Mouse (Mus musculus) brain, adult 10 weeks (tissue): Measurements from ENCODE around the gene Ugt2b5. TPM values are rescaled to one million over a fixed set of nuclear protein-coding genes. Genes with fewer than 3 reads are reported as not detected.

ENCODE experiments used
- polyA plus RNA-seq: library from polyadenylated mRNA; stranded (reverse); fragments of 350-450 nt; fragmentation: Illumina TruSeq; extraction: RNeasy Lipid Tissue Mini Kit (QIAGEN cat#74804); gene quantifications from one replicate; pipeline ENCODE4 v1.2.3, GENCODE M21; 2015; ENCODE audit warnings: low read depth, low replicate concordance

Gene Ugt2b5
- polyA plus RNA-seq, result not detected

DNA sequence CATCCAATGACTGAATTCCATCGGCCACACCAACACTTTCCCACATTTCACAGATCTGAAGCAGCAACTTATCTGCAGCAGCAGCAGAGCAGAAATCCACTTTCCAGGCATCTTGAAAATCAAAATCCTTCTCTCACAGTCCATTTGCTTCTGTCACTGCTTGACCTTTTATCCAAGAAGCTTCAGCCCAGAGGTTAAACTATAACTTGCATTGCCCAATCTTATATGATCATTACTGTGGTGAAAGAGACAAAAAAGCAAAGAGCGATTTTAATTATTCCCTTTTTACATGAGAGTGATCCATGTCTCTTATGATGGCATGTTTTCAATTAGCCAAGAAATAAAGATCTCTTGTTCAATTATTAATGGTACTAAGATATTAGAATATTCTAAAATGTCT, at the start of gene Ugt2b5:
Ugt2b5 (minus strand) TSS at position 123 of the 400 bp plus-strand sequence.

DNA sequence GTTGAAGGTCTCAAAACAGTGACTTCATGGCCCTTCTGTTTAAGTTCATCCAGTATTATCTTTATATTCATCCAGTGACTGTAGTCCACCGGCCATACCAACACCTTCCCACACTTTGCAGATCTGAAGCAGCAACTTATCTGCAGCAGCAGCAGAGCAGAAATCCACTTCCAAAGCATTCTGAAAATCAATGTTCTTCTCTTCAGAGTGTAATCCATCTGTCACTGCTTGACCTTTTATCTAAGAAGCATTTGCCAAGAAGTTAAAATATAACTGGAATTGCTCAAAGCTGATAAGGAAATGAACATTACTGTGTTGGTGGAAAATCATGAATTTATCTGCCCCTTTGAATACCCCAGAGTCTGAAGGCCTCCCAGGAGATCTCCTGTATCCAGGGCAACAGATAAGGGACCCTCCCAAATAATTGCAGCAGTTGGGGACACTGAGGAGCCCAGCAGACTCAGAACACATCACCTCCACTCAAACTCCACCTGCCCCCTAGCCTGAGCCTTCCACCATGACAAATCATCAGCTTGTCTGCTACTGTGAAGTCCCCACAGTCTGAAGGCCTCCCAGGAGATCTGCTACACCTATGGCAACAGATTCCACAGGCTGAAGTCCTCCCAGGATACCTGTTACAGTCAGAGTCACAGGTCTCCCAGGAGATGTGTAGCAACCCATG, 47.6 kb downstream of the Ugt2b5 start, which contains the start of gene Ugt2b36:
Ugt2b36 (minus strand) TSS at position 210 of the 682 bp plus-strand sequence.

Other genes with a start within 250 kb of the Ugt2b5 start
- not detected for gene Ugt2b34, start 233.4 kb downstream of the Ugt2b5 start, polyA plus RNA-seq
- gene Ugt2b1, start 213.8 kb downstream of the Ugt2b5 start, polyA plus RNA-seq, result not detected
- not detected for gene Ugt2b35, start 139.5 kb downstream of the Ugt2b5 start, polyA plus RNA-seq
- not detected for gene Ugt2b36, start 47.8 kb downstream of the Ugt2b5 start, polyA plus RNA-seq
- not detected for gene Ugt2b37, start 114.5 kb upstream of the Ugt2b5 start, polyA plus RNA-seq
- not detected for gene Ugt2a3, start 196.9 kb upstream of the Ugt2b5 start, polyA plus RNA-seq